Mouse (Mus musculus) midbrain, embryonic 14.5 days (tissue): ENCODE data around the gene Prep. TPM values are rescaled to one million over a fixed set of nuclear protein-coding genes. Genes with fewer than 3 reads are reported as not detected.

Experiments used
- ATAC-seq: fragments of 200-750 bp; cut with Nextera tagmentation; 2 replicates; pipeline ENCODE4 v1.8.0; 2017; ENCODE audit warnings: moderate number of reproducible peaks, moderate library complexity; ENCODE audit not compliant: low FRiP score, low TSS enrichment
- DNase-seq: peaks from one replicate; pipeline ENCODE4 v3.0.0-alpha.2; 2015
- H3K27ac ChIP-seq: fragments of 300-500 bp; sonication (generic); replicated peaks from 2 replicates; pipeline ENCODE4 v1.5.1; 2014; ENCODE audit warnings: mild to moderate bottlenecking, low read depth, low read length, moderate library complexity
- H3K27me3 ChIP-seq: fragments of 300-500 bp; sonication (generic); 2 replicates; pipeline ENCODE4 v1.6.1; 2014; ENCODE audit warnings: low read length, control low read depth, mixed read lengths; ENCODE audit not compliant: control insufficient read depth, insufficient read depth
- H3K36me3 ChIP-seq: fragments of 300-500 bp; sonication (generic); 2 replicates; pipeline ENCODE4 v1.6.1; 2014; ENCODE audit warnings: low read length, control low read depth; ENCODE audit not compliant: control insufficient read depth, insufficient read depth
- H3K4me1 ChIP-seq: fragments of 300-500 bp; sonication (generic); 2 replicates; pipeline ENCODE4 v1.6.1; 2014; ENCODE audit warnings: mild to moderate bottlenecking, antibody characterized with exemption, low read length, control low read depth; ENCODE audit not compliant: control insufficient read depth, insufficient read depth
- H3K4me2 ChIP-seq: fragments of 300-500 bp; sonication (generic); 2 replicates; pipeline ENCODE4 v1.6.1; 2014; ENCODE audit warnings: mild to moderate bottlenecking, low read length, moderate library complexity
- H3K4me3 ChIP-seq: fragments of 300-500 bp; sonication (generic); replicated peaks from 2 replicates; pipeline ENCODE4 v1.5.1; 2014; ENCODE audit warnings: low read depth, low read length
- H3K9ac ChIP-seq: fragments of 300-500 bp; sonication (generic); replicated peaks from 2 replicates; pipeline ENCODE4 v1.6.1; 2014; ENCODE audit warnings: mild to moderate bottlenecking, low read length, moderate library complexity
- H3K9me3 ChIP-seq: fragments of 300-500 bp; sonication (generic); 2 replicates; pipeline ENCODE4 v1.6.1; 2016; ENCODE audit warnings: low read length, control low read depth, mixed read lengths; ENCODE audit not compliant: control insufficient read depth
- WGBS: fragments of 180-500 bp; shearing (Covaris S2); extraction: QIAGEN DNeasy Blood & Tissue Kit; methylation state at CpG from one replicate; pipeline ENCODE4 v1.1.7; 2014; 5-methylcytosine and 5-hydroxymethylcytosine counted together
- polyA plus RNA-seq: library from polyadenylated mRNA; unstranded; fragments of >200 nt; fragmentation: Nextera tagmentation; extraction: Ambion mirVana; gene quantifications from 2 replicates; pipeline ENCODE4 v1.2.1, GENCODE M21; 2014

Prep gene
- polyA plus RNA-seq, 1 experiment from 2014 or later, result 23.6 TPM

DNA sequence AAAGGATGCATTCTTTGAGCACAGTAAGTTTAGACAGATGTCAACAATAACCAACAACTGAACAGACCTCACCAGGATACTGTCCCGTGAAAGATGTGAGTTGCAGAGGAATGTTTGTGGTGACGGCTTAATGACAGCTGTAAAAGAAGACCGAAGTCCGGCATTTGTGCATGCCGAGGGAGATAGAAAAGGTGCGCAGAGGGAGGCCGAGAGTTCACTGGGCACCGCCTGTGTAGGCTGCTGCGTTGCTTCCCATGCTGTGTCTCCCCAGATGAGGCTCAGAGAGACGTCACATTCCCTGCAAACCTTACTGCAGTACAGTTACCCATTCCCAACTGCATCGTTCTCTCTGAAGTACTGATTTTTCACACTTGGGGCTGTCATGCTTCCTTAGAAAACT, 45.9 kb downstream of the Prep start:
- DNase-seq (no peak), ATAC-seq (no peak)
- no peaks in the 10 kb centered on the region for H3K9me3 ChIP-seq
- H3K4me1 ChIP-seq, result no peaks in the 10 kb centered on the region
- H3K9ac ChIP-seq, result no peak overlapping the region
- H3K27ac ChIP-seq, result no peak overlapping the region
- WGBS, result 90% methylated on average over 11 of the region's 11 CpGs
- no peak overlapping the region for H3K4me2 ChIP-seq
- no peak overlapping the region for H3K4me3 ChIP-seq
- peaks cover 52% of the 10 kb centered on the region for H3K36me3 ChIP-seq
- no peaks in the 10 kb centered on the region for H3K27me3 ChIP-seq

DNA sequence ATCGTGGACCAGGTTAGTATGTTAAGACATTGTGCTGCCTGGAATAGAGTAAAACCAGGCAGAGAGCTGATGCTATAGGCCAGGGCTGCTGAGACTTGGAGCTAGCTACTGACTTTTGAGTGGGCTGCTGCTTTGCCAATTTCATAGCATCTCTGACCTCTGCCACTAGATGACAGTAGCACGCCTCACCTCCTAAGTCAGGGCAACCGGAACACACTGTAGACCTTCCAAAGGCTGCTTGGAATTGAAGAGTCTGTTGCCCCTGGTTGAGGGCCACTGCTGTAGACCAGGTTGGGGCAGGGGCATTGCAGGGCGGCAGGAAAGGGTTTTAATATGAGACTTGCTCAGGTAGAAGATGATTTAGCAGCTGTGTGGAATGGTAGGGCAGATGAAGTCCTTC, 47.5 kb downstream of the Prep start:
- peaks cover 42% of the 10 kb centered on the region for H3K36me3 ChIP-seq
- no peak overlapping the region for H3K4me3 ChIP-seq
- 85% methylated on average over 4 of the region's 4 CpGs for WGBS

GRCm38 (mm10) chr10:45116832-45117231, 49.8 kb downstream of the Prep start:
- Histone ChIP-seq H3K9me3 (no peaks in the 10 kb centered on the region), H3K9ac (no peak overlapping the region), H3K4me3 (no peak overlapping the region), H3K4me2 (no peak overlapping the region), H3K27me3 (no peaks in the 10 kb centered on the region), H3K4me1 (no peaks in the 10 kb centered on the region), H3K36me3 (peaks cover 54% of the 10 kb centered on the region), H3K27ac (no peak overlapping the region)
- 96% methylated on average over 5 of the region's 5 CpGs for whole genome bisulfite sequencing
- DNase-seq, result no peak
- ATAC-seq, result no peak

More for the DNA sequence above, 47.5 kb downstream of the Prep start:
- DNase-seq (peak; percentile 64), ATAC-seq (no peak)
- H3K27me3 ChIP-seq, result no peaks in the 10 kb centered on the region
- H3K9me3 ChIP-seq, result no peaks in the 10 kb centered on the region
- H3K27ac ChIP-seq, result no peak overlapping the region
- H3K9ac ChIP-seq, result no peak overlapping the region
- H3K4me2 ChIP-seq, result no peak overlapping the region
- no peaks in the 10 kb centered on the region for H3K4me1 ChIP-seq

DNA sequence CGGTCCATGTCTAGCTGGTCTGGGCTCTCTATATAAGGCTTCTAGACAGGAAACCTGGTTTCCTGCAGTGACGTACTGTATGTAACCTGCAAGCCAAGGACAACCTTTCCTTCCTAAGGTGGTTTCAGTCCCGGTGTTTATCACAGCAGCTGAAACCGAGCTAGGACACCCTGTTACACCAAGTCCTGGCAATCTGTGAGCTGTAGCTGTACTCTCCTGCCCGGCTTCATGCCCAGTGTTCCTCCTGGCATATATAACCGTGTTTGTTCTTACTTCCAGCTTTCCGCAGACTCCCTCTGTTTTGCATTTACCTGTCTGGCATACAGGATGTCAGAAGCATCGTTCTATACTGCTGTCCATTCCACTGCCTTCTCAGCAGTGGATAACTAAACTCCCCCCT, 51.4 kb downstream of the Prep start:
- no peak overlapping the region for H3K4me3 ChIP-seq
- no peaks in the 10 kb centered on the region for H3K9me3 ChIP-seq
- no peak overlapping the region for H3K4me2 ChIP-seq
- H3K4me1 ChIP-seq, result no peaks in the 10 kb centered on the region
- DNase-seq (no peak), ATAC-seq (no peak)
- peaks cover 56% of the 10 kb centered on the region for H3K36me3 ChIP-seq
- H3K27ac ChIP-seq, result no peak overlapping the region
- H3K9ac ChIP-seq, result no peak overlapping the region
- 95% methylated on average over 8 of the region's 8 CpGs for WGBS
- no peaks in the 10 kb centered on the region for H3K27me3 ChIP-seq

DNA sequence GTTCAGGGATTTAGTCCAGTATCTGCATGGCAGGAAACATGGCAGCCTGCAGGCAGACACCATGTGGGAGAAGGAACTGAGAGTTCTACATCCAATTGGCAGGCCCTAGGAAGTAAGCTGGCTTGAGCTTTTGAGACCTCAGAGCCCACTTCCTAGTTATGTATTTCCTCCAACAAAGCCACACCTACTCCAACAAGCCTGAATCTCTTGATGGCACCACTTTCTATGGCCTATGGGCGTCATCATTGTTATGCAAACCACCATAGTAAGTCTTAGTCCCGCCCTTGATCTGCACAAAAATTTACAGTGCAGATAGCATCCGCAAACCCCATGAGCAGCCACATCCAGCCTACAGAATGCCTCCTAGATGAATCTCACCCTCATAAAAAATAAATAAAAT, 54.6 kb downstream of the Prep start:
- Histone ChIP-seq H3K36me3 (peaks cover 64% of the 10 kb centered on the region), H3K4me3 (no peak overlapping the region), H3K4me2 (no peak overlapping the region), H3K27me3 (no peaks in the 10 kb centered on the region), H3K4me1 (no peaks in the 10 kb centered on the region), H3K9ac (no peak overlapping the region), H3K27ac (no peak overlapping the region), H3K9me3 (no peaks in the 10 kb centered on the region)
- no peak for ATAC-seq
- DNase-seq, result no peak
- 91% methylated on average over 3 of the region's 3 CpGs for whole genome bisulfite sequencing

- H3K4me2 ChIP-seq, result no peak overlapping the region
- no peak for DNase-seq
- peaks cover 61% of the 10 kb centered on the region for H3K36me3 ChIP-seq
- H3K27me3 ChIP-seq, result no peaks in the 10 kb centered on the region
- no peak overlapping the region for H3K4me3 ChIP-seq
- no peaks in the 10 kb centered on the region for H3K4me1 ChIP-seq
- no peaks in the 10 kb centered on the region for H3K9me3 ChIP-seq
- ATAC-seq, result no peak
- no peak overlapping the region for H3K9ac ChIP-seq
- 80% methylated on average over 5 of the region's 5 CpGs for WGBS
- no peak overlapping the region for H3K27ac ChIP-seq
These were observed 55.5 kb downstream of the Prep start for GRCm38 (mm10) chr10:45122476-45122875.

DNA sequence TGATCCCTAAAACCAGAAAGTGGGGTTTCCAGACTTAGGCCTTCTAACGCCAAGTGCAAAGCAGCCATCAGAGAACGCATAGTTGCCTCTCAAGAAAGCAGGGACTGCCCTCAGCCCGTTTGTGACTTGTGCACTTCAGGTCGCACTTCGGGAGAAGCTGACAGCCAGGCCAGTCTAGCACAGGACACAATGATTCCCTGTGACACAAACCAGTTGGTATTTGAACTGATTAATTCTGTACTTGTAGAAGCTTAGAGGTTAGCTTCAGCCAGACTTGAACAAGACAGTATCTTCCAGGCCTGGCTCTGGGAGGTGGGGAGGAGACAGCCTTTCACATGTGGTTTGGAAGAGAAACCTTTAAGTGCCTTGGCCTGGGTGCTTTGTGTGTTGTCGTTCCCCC, 56.0 kb downstream of the Prep start:
- Histone ChIP-seq H3K9me3 (no peaks in the 10 kb centered on the region), H3K4me3 (no peak overlapping the region), H3K27me3 (no peaks in the 10 kb centered on the region), H3K4me2 (no peak overlapping the region), H3K9ac (no peak overlapping the region), H3K4me1 (no peaks in the 10 kb centered on the region), H3K27ac (no peak overlapping the region), H3K36me3 (peaks cover 61% of the 10 kb centered on the region)
- ATAC-seq (no peak), DNase-seq (no peak)
- 92% methylated on average over 6 of the region's 6 CpGs for WGBS

GRCm38 (mm10) chr10:45129105-45129504, 62.1 kb downstream of the Prep start:
- H3K4me1 ChIP-seq, result no peaks in the 10 kb centered on the region
- peaks cover 39% of the 10 kb centered on the region for H3K36me3 ChIP-seq
- peak overlapping the region; percentile 68 for H3K27ac ChIP-seq
- H3K4me3 ChIP-seq, result no peak overlapping the region
- 0 out of 2 replicates have a peak overlapping the region, but pooled peaks have one; percentile 1 for H3K4me2 ChIP-seq
- peak overlapping the region; percentile 20; the same call in 1 of the 2 replicates for H3K9ac ChIP-seq
- DNase-seq, result peak; percentile 66
- ATAC-seq, result 0 out of 2 replicates have a peak, but pooled peaks have one; percentile 51
- H3K27me3 ChIP-seq, result no peaks in the 10 kb centered on the region
- WGBS, result 62% methylated on average over 11 of the region's 11 CpGs
- no peaks in the 10 kb centered on the region for H3K9me3 ChIP-seq

- Histone ChIP-seq H3K4me2 (no peak overlapping the region), H3K9me3 (no peaks in the 10 kb centered on the region), H3K9ac (no peak overlapping the region), H3K4me3 (no peak overlapping the region), H3K27ac (peak overlapping the region; percentile 20), H3K36me3 (peaks cover 32% of the 10 kb centered on the region), H3K4me1 (no peaks in the 10 kb centered on the region), H3K27me3 (no peaks in the 10 kb centered on the region)
- DNase-seq, result no peak
- no peak for ATAC-seq
- 92% methylated on average over 6 of the region's 6 CpGs for WGBS
These were observed 63.0 kb downstream of the Prep start for GRCm38 (mm10) chr10:45130004-45130403.
